Mouse (Mus musculus) midbrain, embryonic 12.5 days (tissue): ENCODE data around the gene Fam71b. TPM values are rescaled to one million over a fixed set of nuclear protein-coding genes. Genes with fewer than 3 reads are reported as not detected.

Experiments used
- ATAC-seq: fragments of 200-750 bp; cut with Nextera tagmentation; 2 replicates; pipeline ENCODE4 v1.8.0; 2017; ENCODE audit warnings: low read depth, moderate TSS enrichment, moderate library complexity; ENCODE audit not compliant: low FRiP score
- H3K27ac ChIP-seq: fragments of 300-500 bp; sonication (generic); replicated peaks from 2 replicates; pipeline ENCODE4 v1.5.1; 2016; ENCODE audit warnings: mild to moderate bottlenecking
- H3K27me3 ChIP-seq: fragments of 300-500 bp; sonication (generic); 2 replicates; pipeline ENCODE4 v1.6.1; 2016; ENCODE audit warnings: mild to moderate bottlenecking
- H3K36me3 ChIP-seq: fragments of 300-500 bp; sonication (generic); 2 replicates; pipeline ENCODE4 v1.6.1; 2016
- H3K4me1 ChIP-seq: fragments of 300-500 bp; sonication (generic); 2 replicates; pipeline ENCODE4 v1.6.1; 2016
- H3K4me2 ChIP-seq: fragments of 300-500 bp; sonication (generic); replicated peaks from 2 replicates; pipeline ENCODE4 v1.6.1; 2016; ENCODE audit warnings: mild to moderate bottlenecking, moderate library complexity
- H3K4me3 ChIP-seq: fragments of 300-500 bp; sonication (generic); 2 replicates; pipeline ENCODE4 v1.5.1; 2016; ENCODE audit warnings: mild to moderate bottlenecking
- H3K9ac ChIP-seq: fragments of 300-500 bp; sonication (generic); replicated peaks from 2 replicates; pipeline ENCODE4 v1.6.1; 2016; ENCODE audit warnings: mild to moderate bottlenecking, moderate library complexity
- H3K9me3 ChIP-seq: fragments of 300-500 bp; sonication (generic); 2 replicates; pipeline ENCODE4 v1.6.1; 2016; ENCODE audit warnings: mild to moderate bottlenecking
- WGBS: fragments of 180-500 bp; shearing (Covaris S2); methylation state at CpG from one replicate; pipeline ENCODE4 v1.1.7; 2016; 5-methylcytosine and 5-hydroxymethylcytosine counted together
- polyA plus RNA-seq: library from polyadenylated mRNA; unstranded; fragments of >200 nt; fragmentation: Nextera tagmentation; extraction: Ambion mirVana; gene quantifications from 2 replicates; pipeline ENCODE4 v1.2.1, GENCODE M21; 2016

The Fam71b gene
- polyA plus RNA-seq, 1 experiment from 2014 or later = not detected

DNA sequence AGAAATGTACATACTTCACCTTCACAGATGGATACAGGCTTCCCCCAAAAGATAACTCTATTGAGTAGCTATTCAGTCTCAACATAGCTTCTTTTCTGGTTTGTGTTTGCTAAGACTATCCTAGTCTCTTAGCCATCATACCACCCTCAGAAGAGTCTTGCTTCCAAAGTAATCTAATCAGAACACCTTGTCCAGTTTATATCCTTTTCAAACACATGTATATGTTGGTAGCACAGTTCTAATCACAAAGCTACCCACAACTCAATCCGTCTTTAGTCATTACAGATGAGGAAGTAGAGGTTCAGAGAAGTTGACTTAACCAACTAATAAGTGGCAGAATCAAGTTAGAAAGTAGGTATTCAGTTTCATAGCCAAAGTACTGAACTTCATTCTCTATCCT lies 45.4 kb downstream of the Fam71b start:
- WGBS = 93% methylated on average over 1 of the region's 1 CpGs
- no peaks in the 10 kb centered on the region for H3K9me3 ChIP-seq
- ATAC-seq = no peak

DNA sequence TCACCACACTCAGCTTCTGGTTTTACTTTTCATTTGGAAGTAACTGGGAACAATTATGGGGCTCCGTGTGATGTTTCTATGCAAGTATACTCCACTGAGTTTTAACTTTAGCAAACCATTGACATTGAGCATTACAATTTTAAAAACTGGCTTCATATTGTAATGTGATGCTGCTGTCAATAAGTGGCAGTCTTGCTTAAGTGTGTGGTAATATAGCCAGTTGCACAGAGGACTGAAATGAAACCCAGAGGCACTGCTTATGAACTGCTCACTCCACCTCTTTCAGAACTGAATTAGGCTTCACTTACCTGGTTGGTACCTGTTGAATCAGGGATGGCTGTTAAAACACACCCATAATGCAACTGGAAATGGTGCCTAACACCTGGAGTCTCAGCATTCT lies 46.8 kb downstream of the Fam71b start:
- H3K4me1 ChIP-seq = no peaks in the 10 kb centered on the region
- H3K27ac ChIP-seq = no peak overlapping the region
- WGBS = 96% methylated on average over 1 of the region's 1 CpGs
- H3K36me3 ChIP-seq = peaks cover 34% of the 10 kb centered on the region
- H3K4me2 ChIP-seq = no peak overlapping the region
- H3K27me3 ChIP-seq = no peaks in the 10 kb centered on the region
- no peak overlapping the region for H3K9ac ChIP-seq
- no peak for ATAC-seq
- no peak overlapping the region for H3K4me3 ChIP-seq
- H3K9me3 ChIP-seq = no peaks in the 10 kb centered on the region

More for the DNA sequence above, 45.4 kb downstream of the Fam71b start:
- H3K4me1 ChIP-seq = peaks cover 4% of the 10 kb centered on the region
- no peaks in the 10 kb centered on the region for H3K27me3 ChIP-seq
- no peak overlapping the region for H3K27ac ChIP-seq
- H3K4me2 ChIP-seq = no peak overlapping the region
- no peak overlapping the region for H3K9ac ChIP-seq
- H3K36me3 ChIP-seq = peaks cover 34% of the 10 kb centered on the region
- H3K4me3 ChIP-seq = no peak overlapping the region

DNA sequence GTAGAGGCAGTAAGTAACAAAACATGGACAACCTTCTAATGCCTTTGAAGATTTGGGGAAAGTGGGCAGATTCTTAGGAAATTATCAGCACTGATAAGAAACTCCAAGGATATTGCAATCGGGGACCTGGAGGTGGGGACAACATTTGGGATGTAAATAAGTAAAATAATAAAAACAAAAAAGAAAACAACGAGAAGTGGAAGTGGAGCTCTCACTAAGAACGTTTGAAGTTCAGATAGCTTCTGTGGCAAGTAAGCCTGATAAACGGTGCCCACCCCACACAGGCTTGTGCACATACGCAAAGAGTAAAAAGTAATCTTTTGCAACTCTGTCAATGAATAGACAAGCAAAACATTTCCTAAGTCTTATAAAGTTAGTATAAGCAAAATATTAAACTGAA lies 47.6 kb downstream of the Fam71b start:
- H3K9ac ChIP-seq = no peak overlapping the region
- H3K4me3 ChIP-seq = no peak overlapping the region
- ATAC-seq = no peak
- no peaks in the 10 kb centered on the region for H3K4me1 ChIP-seq
- peaks cover 34% of the 10 kb centered on the region for H3K36me3 ChIP-seq
- H3K4me2 ChIP-seq = no peak overlapping the region
- no peaks in the 10 kb centered on the region for H3K27me3 ChIP-seq
- 94% methylated on average over 5 of the region's 5 CpGs for WGBS
- H3K9me3 ChIP-seq = no peaks in the 10 kb centered on the region
- no peak overlapping the region for H3K27ac ChIP-seq

DNA sequence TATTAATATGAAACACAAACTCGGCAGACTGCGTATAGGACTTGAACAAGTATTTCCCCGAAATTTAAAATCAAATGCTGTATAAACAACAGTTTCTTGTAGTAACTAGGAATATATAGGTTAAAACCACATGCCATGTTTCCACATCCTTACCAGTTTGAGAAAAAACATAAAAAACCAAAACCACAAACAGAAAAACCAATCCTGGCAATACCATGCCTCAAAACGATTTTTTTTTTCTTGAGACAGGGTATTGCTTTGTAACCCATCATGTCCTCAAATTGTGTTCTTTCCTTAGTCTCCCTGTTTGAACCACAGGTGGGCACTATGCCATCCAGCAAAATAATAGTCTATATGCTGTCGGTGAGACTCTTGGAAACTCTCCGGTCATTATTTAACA lies 49.8 kb downstream of the Fam71b start:
- WGBS = 91% methylated on average over 6 of the region's 6 CpGs

DNA sequence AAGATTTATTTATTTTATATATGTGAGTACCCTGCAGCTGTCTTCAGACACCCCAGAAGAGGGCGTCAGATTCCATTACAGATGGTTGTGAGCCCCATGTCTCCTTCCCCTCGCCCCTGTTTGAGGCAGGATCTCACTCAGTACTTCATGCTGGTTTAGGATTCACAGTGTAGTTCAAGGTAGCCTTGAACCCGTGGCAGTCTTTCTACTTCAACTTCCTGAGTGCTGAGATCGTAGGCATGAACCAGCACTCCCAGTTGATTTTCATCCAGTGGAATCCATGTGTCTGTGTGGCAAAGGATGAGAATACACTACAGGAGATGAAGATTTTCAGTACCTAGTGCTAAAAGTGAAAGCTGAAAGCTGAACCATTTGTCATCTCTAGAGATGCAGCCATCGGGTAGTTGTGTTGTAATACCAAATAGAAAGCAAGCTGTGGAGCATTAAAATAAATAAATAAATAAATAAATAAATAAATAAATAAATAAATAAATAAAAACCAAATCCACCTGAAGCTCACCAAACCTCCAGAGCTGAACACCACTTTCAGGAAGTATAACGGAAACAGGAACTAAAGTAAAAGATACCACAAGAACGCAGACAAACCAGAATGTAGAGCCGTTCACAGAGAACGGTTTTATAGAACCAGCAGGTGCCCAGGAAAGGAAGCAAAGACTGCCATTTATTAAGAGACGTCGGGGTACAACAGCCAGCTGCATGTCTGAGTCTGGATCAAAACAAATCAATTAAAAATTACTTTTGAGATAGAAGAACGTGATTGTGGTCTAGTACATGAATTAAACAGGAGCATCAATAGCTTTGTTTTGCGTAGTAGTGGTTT lies 51.5 kb downstream of the Fam71b start:
- H3K4me3 ChIP-seq = no peak overlapping the region
- 82% methylated on average over 13 of the region's 13 CpGs for WGBS
- H3K27ac ChIP-seq = no peak overlapping the region
- no peak for ATAC-seq
- H3K4me1 ChIP-seq = no peaks in the 10 kb centered on the region
- H3K9me3 ChIP-seq = no peaks in the 10 kb centered on the region
- H3K36me3 ChIP-seq = peaks cover 9% of the 10 kb centered on the region
- no peak overlapping the region for H3K4me2 ChIP-seq
- H3K27me3 ChIP-seq = no peaks in the 10 kb centered on the region
- no peak overlapping the region for H3K9ac ChIP-seq

More for the DNA sequence above, 49.8 kb downstream of the Fam71b start:
- no peak overlapping the region for H3K27ac ChIP-seq
- no peak for ATAC-seq
- peaks cover 19% of the 10 kb centered on the region for H3K36me3 ChIP-seq
- H3K4me2 ChIP-seq = no peak overlapping the region
- no peaks in the 10 kb centered on the region for H3K27me3 ChIP-seq
- no peak overlapping the region for H3K4me3 ChIP-seq
- H3K9me3 ChIP-seq = no peaks in the 10 kb centered on the region
- no peak overlapping the region for H3K9ac ChIP-seq
- H3K4me1 ChIP-seq = no peaks in the 10 kb centered on the region

DNA sequence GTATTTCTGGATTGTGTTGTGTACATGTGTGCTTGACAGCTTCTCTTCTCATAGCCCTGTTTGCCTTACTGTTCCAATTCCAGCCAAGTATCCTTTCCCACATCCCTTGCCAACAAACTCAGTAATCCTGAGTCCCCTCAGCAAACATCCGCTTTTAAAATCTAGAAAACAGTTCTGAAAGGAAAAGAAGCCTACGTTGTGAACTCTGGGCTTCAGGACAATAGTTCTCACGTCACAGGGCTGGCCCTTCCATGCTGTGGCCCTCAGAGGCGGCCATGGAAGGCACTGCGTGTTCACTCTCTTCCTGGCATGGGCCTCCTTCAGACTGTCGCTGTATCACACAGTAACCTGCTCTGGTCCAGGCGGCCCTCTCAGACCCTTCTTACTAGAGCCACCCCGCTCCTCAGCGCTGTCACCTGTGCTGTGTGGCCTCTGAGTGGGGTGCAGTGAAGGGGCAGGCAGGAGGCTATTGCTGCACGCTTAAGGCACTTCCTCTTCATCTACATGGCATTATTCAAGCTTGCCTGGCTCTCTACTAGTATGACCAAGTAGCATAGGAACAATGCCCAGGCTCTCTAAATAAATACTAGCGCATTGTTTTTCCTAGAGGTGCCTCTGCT lies 53.2 kb downstream of the Fam71b start:
- WGBS = 85% methylated on average over 11 of the region's 11 CpGs
- ATAC-seq = no peak

DNA sequence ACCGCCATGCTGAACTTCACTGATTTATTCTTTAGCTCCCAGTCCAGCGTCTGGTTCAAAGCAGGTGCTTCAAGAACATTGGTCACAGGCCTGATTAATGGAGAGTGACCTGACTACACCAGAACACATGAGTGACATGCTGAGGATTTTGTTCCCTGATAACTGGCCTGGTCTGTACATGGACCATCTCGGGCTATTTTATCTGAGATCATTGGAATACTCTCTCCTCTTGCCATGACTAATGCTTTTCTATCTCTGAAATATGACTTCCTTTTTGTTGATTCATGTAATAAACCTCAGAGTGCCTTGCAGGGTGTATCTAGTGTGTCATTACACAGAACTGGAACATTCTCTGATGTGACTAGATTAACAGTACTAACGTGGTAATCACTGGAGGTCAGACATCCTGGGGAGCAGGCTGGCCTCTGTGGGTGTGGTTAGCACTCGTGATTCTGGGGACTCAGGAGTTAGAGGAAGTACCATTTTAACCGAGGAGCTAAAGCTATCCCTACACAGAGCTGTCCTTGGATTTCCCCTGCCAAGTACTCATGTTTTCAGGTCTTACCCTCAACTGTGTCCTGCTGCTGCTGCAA lies 58.2 kb downstream of the Fam71b start, which contains the start of gene Havcr2:
Gene Havcr2 (plus strand): TSS at position 483 of the 593 bp plus-strand sequence.
- no peak within 1 kb of the TSS for H3K4me2 ChIP-seq
- WGBS = 79% methylated on average over 6 of the region's 6 CpGs
- H3K27me3 ChIP-seq = no peaks in the 10 kb centered on the region
- H3K36me3 ChIP-seq = no peaks in the 10 kb centered on the region
- no peak within 1 kb of the TSS for H3K27ac ChIP-seq
- no peaks in the 10 kb centered on the region for H3K9me3 ChIP-seq
- no peaks in the 10 kb centered on the region for H3K4me1 ChIP-seq
- H3K4me3 ChIP-seq = no peak within 1 kb of the TSS
- no peak for ATAC-seq
- no peak within 1 kb of the TSS for H3K9ac ChIP-seq

More for the DNA sequence above, 53.2 kb downstream of the Fam71b start:
- Histone ChIP-seq H3K9ac (no peak overlapping the region), H3K4me1 (no peaks in the 10 kb centered on the region), H3K4me2 (no peak overlapping the region), H3K27me3 (no peaks in the 10 kb centered on the region), H3K36me3 (no peaks in the 10 kb centered on the region), H3K9me3 (no peaks in the 10 kb centered on the region), H3K4me3 (no peak overlapping the region), H3K27ac (no peak overlapping the region)

Other genes starting within 250 kb of the Fam71b start
- gene Nipal4, start 230.1 kb upstream of the Fam71b start, polyA plus RNA-seq = 1.2 and 1.4 TPM in 2 replicates
- gene Fndc9, start 161.0 kb upstream of the Fam71b start, polyA plus RNA-seq = 2.2 and 2.3 TPM in 2 replicates
- 59.1 and 59.5 TPM in 2 replicates for gene Cyfip2, start 83.7 kb upstream of the Fam71b start, polyA plus RNA-seq
- 0.06 TPM in 1 of 2 replicates, not detected in the other for gene Itk, start 7.0 kb upstream of the Fam71b start, polyA plus RNA-seq
- 89.0 and 90.1 TPM in 2 replicates for gene Med7, start 40.4 kb downstream of the Fam71b start, polyA plus RNA-seq
- gene Havcr2, start 58.4 kb downstream of the Fam71b start, polyA plus RNA-seq = 0.13 and 0.18 TPM in 2 replicates
- not detected in 2 replicates for gene Gm12169, start 127.7 kb downstream of the Fam71b start, polyA plus RNA-seq
- gene BC053393, start 175.0 kb downstream of the Fam71b start, polyA plus RNA-seq = not detected in 2 replicates
- gene Dppa1, start 232.7 kb downstream of the Fam71b start, polyA plus RNA-seq = not detected in 2 replicates